Mouse (Mus musculus) C2C12 (cell line): ENCODE results near the gene Rbm28.

ENCODE experiments used
- CEBPB ChIP-seq: IDR thresholded peaks from one replicate; pipeline ENCODE4 v1.6.1; 2011; ENCODE audit warnings: low read depth, mild to moderate bottlenecking, control low read depth, moderate library complexity
- CTCF ChIP-seq: IDR thresholded peaks from one replicate; pipeline ENCODE4 v1.5.1; 2011; ENCODE audit not compliant: control insufficient read depth, insufficient read depth, insufficient read length
- MAX ChIP-seq: IDR thresholded peaks from one replicate; pipeline ENCODE4 v1.6.1; 2011; ENCODE audit warnings: mild to moderate bottlenecking, control low read depth
- MYOD1 ChIP-seq: IDR thresholded peaks from one replicate; pipeline ENCODE4 v1.6.1; 2011; ENCODE audit warnings: low read depth; ENCODE audit not compliant: control insufficient read depth, insufficient read length
- MYOG ChIP-seq: IDR thresholded peaks from one replicate; pipeline ENCODE4 v1.6.1; 2011; ENCODE audit not compliant: control insufficient read depth, insufficient read length; ENCODE audit errors: extremely low read depth
- USF1 ChIP-seq: IDR thresholded peaks from one replicate; pipeline ENCODE4 v1.6.1; 2011; ENCODE audit warnings: low read depth, mild to moderate bottlenecking, control low read depth, moderate library complexity

GRCm38 (mm10) chr6:29145456-29146307, 19.1 kb downstream of the Rbm28 start:
- TF ChIP-seq CTCF (no peak), MAX (no peak), USF1 (no peak), CEBPB (no peak), MYOG (no peak), MYOD1 (no peak)
